Mouse (Mus musculus) G1E (cell line): ENCODE data around the gene Fam43a. TPM values are rescaled to one million over a fixed set of nuclear protein-coding genes. Genes with fewer than 3 reads are reported as not detected.
A peak's percentile ranks its signal among the peaks of the same experiment; 100 is the strongest.

Source experiments
- ATAC-seq: 2 replicates; pipeline ENCODE4 v1.8.0; 2016; ENCODE audit warnings: mild to moderate bottlenecking; ENCODE audit not compliant: insufficient number of reproducible peaks, poor library complexity, low FRiP score, severe bottlenecking; ENCODE audit errors: extremely low read depth
- DNase-seq: peaks from one replicate; pipeline ENCODE4 v3.0.0; 2012; ENCODE audit warnings: low spot score
- H3K27me3 ChIP-seq: 2 replicates; pipeline ENCODE4 v1.6.1; 2012; ENCODE audit warnings: mild to moderate bottlenecking, low read length, inconsistent platforms; ENCODE audit not compliant: insufficient read depth
- H3K36me3 ChIP-seq: replicated peaks from 2 replicates; pipeline ENCODE3; 2012; ENCODE audit warnings: mild to moderate bottlenecking, inconsistent platforms
- H3K4me1 ChIP-seq: 2 replicates; pipeline ENCODE4 v1.6.1; 2012; ENCODE audit warnings: low read depth, low read length, inconsistent platforms, mixed read lengths; ENCODE audit not compliant: insufficient read depth
- H3K4me3 ChIP-seq: 2 replicates; pipeline ENCODE4 v1.5.1; 2012; ENCODE audit warnings: low read depth, mild to moderate bottlenecking, inconsistent platforms, low read length, moderate library complexity, mixed read lengths
- H3K9me3 ChIP-seq: replicated peaks from 2 replicates; pipeline ENCODE4 v1.6.1; 2012; ENCODE audit warnings: inconsistent platforms
- CTCF ChIP-seq: IDR thresholded peaks from 2 replicates; pipeline ENCODE4 v1.5.1; 2012; ENCODE audit warnings: low read depth, low read length, inconsistent platforms, mixed read lengths
- GATA1 ChIP-seq: IDR thresholded peaks from 2 replicates; pipeline ENCODE4 v1.6.1; 2012; ENCODE audit warnings: borderline replicate concordance, low read length, inconsistent platforms, mixed read lengths
- GATA2 ChIP-seq: IDR thresholded peaks from 2 replicates; pipeline ENCODE4 v1.6.1; 2012; ENCODE audit warnings: low read depth, low read length, inconsistent platforms, borderline replicate concordance
- POLR2AphosphoS5 ChIP-seq: IDR thresholded peaks from 2 replicates; pipeline ENCODE4 v1.6.1; 2012; ENCODE audit warnings: low read depth, low read length, inconsistent platforms; ENCODE audit not compliant: insufficient replicate concordance
- TAL1 ChIP-seq: conservative IDR thresholded peaks from 2 replicates; pipeline ENCODE4 v1.6.1; 2012; ENCODE audit warnings: low read depth, low read length, inconsistent platforms, mixed read lengths
- polyA plus RNA-seq: library from polyadenylated mRNA; stranded (reverse); fragments of >175 nt; gene quantifications from 2 replicates; pipeline ENCODE4 v1.2.3, GENCODE M21; 2012
- total RNA-seq, 2 experiments: library from RNA; stranded (forward) in 1 of 2; stranded (reverse) in 1 of 2; fragments of 200-1000 nt in 1 of 2; fragments of >200 nt in 1 of 2; fragmentation: Nextera tagmentation in 1 of 2; gene quantifications; 2 replicates each; pipeline ENCODE4 v1.2.3; 2014 to 2017

The Fam43a gene
- total and polyA plus RNA-seq, 3 experiments: 0.01 TPM; not detected in 2

- H3K4me3 ChIP-seq: no peak overlapping the region
- ATAC-seq: no peak
- H3K9me3 ChIP-seq: peaks cover 3% of the 10 kb centered on the region; the same call in 1 of the 2 replicates
- no peak for DNase-seq
- TF ChIP-seq POLR2AphosphoS5: no peak
- TF ChIP-seq GATA2: no peak
- no peak for TF ChIP-seq TAL1
- H3K36me3 ChIP-seq: no peaks in the 10 kb centered on the region
- peaks cover 17% of the 10 kb centered on the region for H3K4me1 ChIP-seq
- H3K27me3 ChIP-seq: peaks cover 52% of the 10 kb centered on the region
These were observed 4.2 kb upstream of the Fam43a start for GRCm38 (mm10) chr16:30595356-30595755.

GRCm38 (mm10) chr16:30595835-30596557 is 3.5 kb upstream of the Fam43a start:
- DNase-seq (no peak), ATAC-seq (no peak)
- peaks cover 56% of the 10 kb centered on the region for H3K27me3 ChIP-seq

DNA sequence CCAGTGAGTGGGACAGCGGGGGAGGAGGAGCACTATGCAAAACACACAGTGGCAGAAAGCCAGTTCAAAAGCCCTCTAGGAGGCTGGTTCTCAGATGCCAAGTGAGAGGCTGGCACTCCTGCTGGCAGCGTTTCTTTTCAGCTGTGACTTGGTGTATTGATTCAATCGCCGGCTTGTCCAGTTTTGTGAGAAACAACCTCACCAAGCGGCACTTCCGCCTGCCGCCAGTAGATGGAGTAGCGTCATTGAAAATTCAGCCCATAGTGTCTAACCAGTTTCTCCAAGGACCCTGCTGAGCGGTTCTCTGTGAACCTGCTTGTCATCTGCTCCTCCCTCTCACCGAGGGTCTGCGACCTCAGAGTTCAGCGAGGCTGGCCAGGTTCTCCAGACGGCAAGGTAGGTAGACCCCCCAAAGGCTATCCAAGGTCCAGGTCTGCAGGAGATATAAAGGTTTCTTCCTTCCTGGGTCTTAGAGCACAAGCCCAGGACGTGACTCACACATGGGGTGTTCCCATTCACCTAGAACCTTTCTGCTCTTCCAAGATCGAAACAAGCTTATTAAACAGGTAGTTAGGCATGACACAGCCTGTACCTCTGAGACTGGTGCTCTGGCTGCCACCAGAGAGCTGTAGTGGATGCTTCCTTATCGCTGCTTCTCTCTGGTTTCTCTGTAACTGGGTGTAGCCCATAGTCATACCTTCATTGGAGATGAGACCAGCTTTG is 2.4 kb upstream of the Fam43a start:
- H3K4me3 ChIP-seq: no peak overlapping the region
- H3K27me3 ChIP-seq: peaks cover 67% of the 10 kb centered on the region
- no peak for ATAC-seq

More at GRCm38 (mm10) chr16:30595835-30596557, 3.5 kb upstream of the Fam43a start:
- TF ChIP-seq TAL1: no peak
- H3K4me1 ChIP-seq: peaks cover 22% of the 10 kb centered on the region
- no peaks in the 10 kb centered on the region for H3K36me3 ChIP-seq
- H3K4me3 ChIP-seq: no peak overlapping the region
- peaks cover 3% of the 10 kb centered on the region; the same call in 1 of the 2 replicates for H3K9me3 ChIP-seq

DNA sequence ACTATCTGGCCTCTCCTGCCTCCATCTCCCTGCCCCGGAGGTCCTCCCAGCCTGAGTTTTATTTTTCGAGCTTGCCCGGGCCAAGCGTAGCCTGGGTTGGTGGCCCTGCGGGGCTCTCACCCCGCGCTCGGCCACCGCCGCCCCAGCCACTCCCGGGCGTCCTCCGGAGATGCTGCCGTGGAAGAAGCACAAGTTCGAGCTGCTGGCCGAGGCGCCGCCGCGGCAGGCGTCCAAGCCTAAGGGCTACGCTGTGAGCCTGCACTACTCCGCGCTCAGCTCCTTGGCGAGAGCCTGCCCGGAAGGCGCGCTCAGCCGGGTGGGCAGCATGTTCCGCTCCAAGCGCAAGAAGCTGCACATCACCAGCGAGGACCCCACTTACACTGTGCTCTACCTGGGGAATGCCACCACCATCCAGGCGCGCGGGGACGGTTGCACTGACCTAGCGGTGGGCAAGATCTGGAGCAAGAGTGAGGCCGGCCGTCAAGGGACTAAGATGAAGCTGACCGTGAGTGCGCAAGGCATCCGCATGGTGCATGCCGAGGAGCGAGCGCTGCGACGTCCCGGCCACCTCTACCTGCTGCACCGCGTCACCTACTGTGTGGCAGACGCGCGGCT is 1.0 kb downstream of the Fam43a start:
- 0 out of 2 replicates have a peak overlapping the region, but pooled peaks have one; percentile 22 for H3K4me3 ChIP-seq

More for the DNA sequence above, 2.4 kb upstream of the Fam43a start:
- peak; percentile 38 for DNase-seq
- Histone ChIP-seq H3K4me1 (peaks cover 24% of the 10 kb centered on the region), H3K36me3 (no peaks in the 10 kb centered on the region), H3K9me3 (peaks cover 3% of the 10 kb centered on the region; the same call in 1 of the 2 replicates)
- TF ChIP-seq POLR2AphosphoS5: no peak
- TF ChIP-seq TAL1: no peak
- TF ChIP-seq CTCF: peak; percentile 90
- TF ChIP-seq GATA2: no peak
- no peak for TF ChIP-seq GATA1

GRCm38 (mm10) chr16:30601046-30601832 is 1.7 kb downstream of the Fam43a start:
- Histone ChIP-seq H3K4me1 (peaks cover 18% of the 10 kb centered on the region), H3K36me3 (no peaks in the 10 kb centered on the region), H3K9me3 (peaks cover 3% of the 10 kb centered on the region; the same call in 1 of the 2 replicates), H3K4me3 (0 out of 2 replicates have a peak overlapping the region, but pooled peaks have one; percentile 22), H3K27me3 (peaks cover 68% of the 10 kb centered on the region)
- DNase-seq (no peak), ATAC-seq (no peak)
- TF ChIP-seq GATA1: no peak

More for the DNA sequence above, 1.0 kb downstream of the Fam43a start:
- DNase-seq (peak; percentile 38), ATAC-seq (no peak)
- Histone ChIP-seq H3K4me1 (peaks cover 18% of the 10 kb centered on the region), H3K27me3 (peaks cover 70% of the 10 kb centered on the region), H3K9me3 (peaks cover 3% of the 10 kb centered on the region; the same call in 1 of the 2 replicates), H3K36me3 (no peaks in the 10 kb centered on the region)
- TF ChIP-seq POLR2AphosphoS5: no peak
- no peak for TF ChIP-seq GATA1
- TF ChIP-seq CTCF: no peak
- no peak for TF ChIP-seq TAL1
- TF ChIP-seq GATA2: no peak

DNA sequence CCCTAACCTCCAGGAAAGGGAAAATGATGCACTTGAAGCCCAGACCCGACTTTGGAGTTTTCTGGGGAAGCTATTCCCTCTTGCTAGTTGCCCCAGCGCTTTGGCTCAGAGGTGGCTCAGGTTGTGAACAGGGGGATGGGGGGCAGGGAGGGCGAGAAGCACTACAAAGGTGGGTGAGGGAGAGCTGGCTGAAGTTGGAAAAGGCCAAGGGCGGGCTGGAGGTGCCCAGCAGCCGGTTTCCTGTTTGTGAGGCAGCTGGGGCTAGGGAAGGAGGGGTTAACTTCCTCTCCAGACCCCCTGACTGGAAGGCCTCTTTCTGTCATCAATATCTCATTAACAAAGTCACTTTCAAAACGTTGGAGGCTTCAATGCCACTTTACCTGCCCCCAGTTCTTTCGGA is 2.4 kb downstream of the Fam43a start:
- TF ChIP-seq GATA2: no peak
- TF ChIP-seq GATA1: no peak
- Histone ChIP-seq H3K27me3 (peaks cover 69% of the 10 kb centered on the region), H3K4me1 (peaks cover 16% of the 10 kb centered on the region), H3K4me3 (no peak overlapping the region), H3K9me3 (peaks cover 3% of the 10 kb centered on the region; the same call in 1 of the 2 replicates), H3K36me3 (no peaks in the 10 kb centered on the region)
- no peak for DNase-seq
- ATAC-seq: no peak
